Mouse (Mus musculus): Measurements from ENCODE around the gene Dgkg.

DNA sequence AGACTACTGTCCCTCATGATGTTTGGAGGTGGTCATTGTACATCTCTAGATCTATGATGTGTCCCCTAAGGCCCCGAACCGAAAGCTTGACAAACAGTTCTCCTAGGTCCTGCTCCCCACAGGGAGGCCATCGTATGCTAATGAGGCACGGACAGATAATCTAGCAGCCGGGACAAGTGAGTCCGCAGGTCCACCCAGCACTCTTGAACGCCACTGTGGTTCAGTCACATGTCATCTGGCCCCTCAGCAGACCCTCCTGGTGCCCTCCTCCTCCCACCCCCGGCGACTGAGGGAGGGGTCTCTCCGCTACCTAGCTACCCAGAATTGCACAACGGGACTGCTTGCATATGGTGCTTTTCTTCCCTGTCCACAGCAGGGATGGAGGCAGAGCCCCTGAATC is 1.2 kb downstream of the Dgkg start:
- TF ChIP-seq CTCF (IDR thresholded peaks at IDR 0.05; ENCODE audit: insufficient read depth, low read depth, low read length), result no peak
- no peak for TF ChIP-seq POLR2A (IDR thresholded peaks at IDR 0.05; ENCODE audit: insufficient read depth, low read depth, low read length)

Data from olfactory bulb, adult 2 months (tissue).